Mouse (Mus musculus): Measurements from ENCODE around the gene Cnot10.

- TF ChIP-seq CTCF (IDR thresholded peaks at IDR 0.05; ENCODE audit: control insufficient read depth, insufficient read depth, insufficient read length) (no peak), MAX (IDR thresholded peaks at IDR 0.05) (no peak), FOSL1 (IDR thresholded peaks at IDR 0.05; ENCODE audit: insufficient read depth, low read length, poor library complexity, severe bottlenecking) (no peak), MYOG (IDR thresholded peaks at IDR 0.05; ENCODE audit: control insufficient read depth, extremely low read depth, insufficient read length) (no peak), USF1 (IDR thresholded peaks at IDR 0.05; ENCODE audit: low read depth) (no peak)
These were observed 6.8 kb upstream of the Cnot10 start for GRCm38 (mm10) chr9:114646556-114647505.

Data from C2C12 (cell line).